Mouse (Mus musculus) liver, adult 2 months (tissue): Measurements from ENCODE around the gene Iqck. TPM values are rescaled to one million over a fixed set of nuclear protein-coding genes. Genes with fewer than 3 reads are reported as not detected.

ENCODE experiments used
- DNase-seq: peaks from one replicate; pipeline ENCODE4 v3.0.0-alpha.2; 2011; ENCODE audit warnings: low read depth, low spot score; ENCODE audit errors: extremely low read depth
- H3K27ac ChIP-seq: fragments of 200-500 bp; replicated peaks from 2 replicates; pipeline ENCODE4 v1.5.1; 2012; ENCODE audit warnings: low read depth, mild to moderate bottlenecking, control low read depth, inconsistent platforms, low read length; ENCODE audit not compliant: insufficient read depth
- H3K27me3 ChIP-seq: fragments of 200-500 bp; 2 replicates; pipeline ENCODE4 v1.6.1; 2012; ENCODE audit warnings: mild to moderate bottlenecking, moderate library complexity, low read length, inconsistent platforms; ENCODE audit not compliant: control insufficient read depth, insufficient read depth
- H3K36me3 ChIP-seq: fragments of 200-500 bp; 2 replicates; pipeline ENCODE4 v1.6.1; 2012; ENCODE audit warnings: low read length, inconsistent platforms; ENCODE audit not compliant: control insufficient read depth, insufficient read depth
- H3K4me1 ChIP-seq: fragments of 200-500 bp; 2 replicates; pipeline ENCODE4 v1.6.1; 2011; ENCODE audit warnings: low read length; ENCODE audit not compliant: control insufficient read depth, insufficient read depth
- H3K4me3 ChIP-seq: fragments of 200-500 bp; 2 replicates; pipeline ENCODE4 v1.5.1; 2011; ENCODE audit warnings: low read depth, mild to moderate bottlenecking, control low read depth, low read length, moderate library complexity; ENCODE audit not compliant: insufficient read depth
- H3K79me2 ChIP-seq: fragments of 200-500 bp; 2 replicates; pipeline ENCODE4 v1.6.1; 2012; ENCODE audit warnings: inconsistent platforms, mild to moderate bottlenecking, low read length, moderate library complexity; ENCODE audit not compliant: control insufficient read depth, insufficient read depth
- H3K9ac ChIP-seq: fragments of 200-500 bp; 2 replicates; pipeline ENCODE4 v1.6.1; 2012; ENCODE audit warnings: low read depth, mild to moderate bottlenecking, control low read depth, inconsistent platforms, low read length
- CTCF ChIP-seq: fragments of 200-500 bp; IDR thresholded peaks from 2 replicates; pipeline ENCODE4 v1.5.1; 2011; ENCODE audit warnings: low read depth, low read length, control low read depth
- POLR2A ChIP-seq: fragments of 200-500 bp; IDR thresholded peaks from 2 replicates; pipeline ENCODE4 v1.6.1; 2011; ENCODE audit warnings: low read length, control low read depth; ENCODE audit not compliant: insufficient read depth; ENCODE audit errors: extremely low read depth
- WGBS: fragments of 180-500 bp; shearing (Covaris S2); methylation state at CpG from one replicate; pipeline ENCODE4 v1.1.7; 2018; 5-methylcytosine and 5-hydroxymethylcytosine counted together
- polyA plus RNA-seq: library from polyadenylated mRNA; depleted of rRNA; stranded (reverse); fragments of >200 nt; gene quantifications from 2 replicates; pipeline ENCODE4 v1.2.3, GENCODE M21; 2012
- total RNA-seq: library from RNA; depleted of rRNA; stranded (reverse); fragments of >200 nt; gene quantifications from 2 replicates; pipeline ENCODE4 v1.2.3, GENCODE M21; 2014

Gene Iqck
- total and polyA plus RNA-seq, 2 experiments, result 0.07 to 0.09 TPM

- H3K4me3 ChIP-seq, result no peak overlapping the region
- no peak overlapping the region for H3K9ac ChIP-seq
- TF ChIP-seq CTCF, result no peak
- TF ChIP-seq POLR2A, result no peak
- no peaks in the 10 kb centered on the region for H3K27me3 ChIP-seq
- H3K36me3 ChIP-seq, result no peaks in the 10 kb centered on the region
- no peak overlapping the region for H3K27ac ChIP-seq
- DNase-seq, result no peak
- WGBS, result 94% methylated on average over 2 of the region's 2 CpGs
- H3K4me1 ChIP-seq, result no peaks in the 10 kb centered on the region
- H3K79me2 ChIP-seq, result no peaks in the 10 kb centered on the region
Observed at GRCm38 (mm10) chr7:118900090-118900489, 44.5 kb downstream of the Iqck start.

GRCm38 (mm10) chr7:118902944-118903343 is 47.4 kb downstream of the Iqck start:
- no peaks in the 10 kb centered on the region for H3K4me1 ChIP-seq
- H3K4me3 ChIP-seq, result no peak overlapping the region
- H3K79me2 ChIP-seq, result no peaks in the 10 kb centered on the region
- DNase-seq, result no peak
- 44% methylated on average over 13 of the region's 13 CpGs for WGBS
- no peak overlapping the region for H3K27ac ChIP-seq
- no peak for TF ChIP-seq CTCF
- TF ChIP-seq POLR2A, result no peak
- no peaks in the 10 kb centered on the region for H3K36me3 ChIP-seq
- H3K27me3 ChIP-seq, result no peaks in the 10 kb centered on the region
- no peak overlapping the region for H3K9ac ChIP-seq

DNA sequence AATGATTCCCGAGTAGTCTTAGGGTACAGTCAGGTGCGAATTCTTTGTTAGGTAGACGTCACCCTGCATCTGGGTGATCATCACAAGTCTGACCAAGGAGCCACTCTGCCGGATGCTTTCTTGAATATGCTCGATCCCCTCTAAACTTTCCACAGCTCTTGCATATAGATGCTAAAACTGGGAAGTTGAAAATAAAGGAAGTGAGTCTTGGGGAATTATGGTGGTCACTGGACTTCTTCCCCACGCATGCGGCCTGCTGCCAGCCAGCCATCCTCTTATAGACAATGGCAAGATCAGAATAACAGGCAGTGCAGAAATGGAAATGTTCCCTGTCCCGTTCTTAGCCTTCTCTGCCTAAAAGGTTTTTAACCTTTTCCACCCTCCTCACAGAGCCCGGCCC is 48.3 kb downstream of the Iqck start:
- no peaks in the 10 kb centered on the region for H3K79me2 ChIP-seq
- TF ChIP-seq CTCF (no peak), POLR2A (no peak)
- H3K36me3 ChIP-seq, result no peaks in the 10 kb centered on the region
- no peak overlapping the region for H3K4me3 ChIP-seq
- DNase-seq, result no peak
- H3K9ac ChIP-seq, result no peak overlapping the region
- H3K27me3 ChIP-seq, result no peaks in the 10 kb centered on the region
- WGBS, result 88% methylated on average over 9 of the region's 9 CpGs
- H3K4me1 ChIP-seq, result no peaks in the 10 kb centered on the region
- H3K27ac ChIP-seq, result no peak overlapping the region

GRCm38 (mm10) chr7:118904530-118904929 is 49.0 kb downstream of the Iqck start:
- 89% methylated on average over 4 of the region's 4 CpGs for WGBS
- H3K79me2 ChIP-seq, result no peaks in the 10 kb centered on the region

DNA sequence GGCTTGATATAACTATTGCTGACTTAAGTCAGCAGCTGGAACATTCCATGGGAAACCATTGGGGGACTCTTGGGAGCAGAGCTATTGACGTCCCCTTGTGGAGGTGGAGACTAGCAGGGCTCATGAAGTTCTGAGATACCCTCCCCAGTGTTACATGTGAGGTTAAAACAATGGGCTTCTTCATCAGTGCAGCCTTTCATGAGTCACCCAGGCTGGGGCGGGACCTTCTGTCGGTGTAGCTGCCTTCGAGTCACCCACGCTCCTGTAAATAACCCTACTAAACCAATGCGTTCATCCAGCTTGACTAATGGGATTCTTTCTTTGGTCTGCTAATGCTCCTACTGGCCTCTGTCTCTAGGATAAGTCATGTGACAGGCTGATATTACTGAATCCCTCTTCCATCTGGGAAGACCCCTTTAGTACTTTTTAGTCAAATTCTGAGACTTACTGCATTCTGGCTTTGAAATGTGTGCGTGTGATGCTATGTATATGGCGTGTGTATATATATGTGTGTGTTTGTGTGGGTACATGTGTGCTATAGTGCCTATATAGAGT is 53.5 kb downstream of the Iqck start:
- no peak overlapping the region for H3K4me3 ChIP-seq
- no peak overlapping the region for H3K9ac ChIP-seq
- 84% methylated on average over 8 of the region's 8 CpGs for WGBS
- TF ChIP-seq POLR2A, result no peak
- TF ChIP-seq CTCF, result no peak
- H3K36me3 ChIP-seq, result no peaks in the 10 kb centered on the region
- no peaks in the 10 kb centered on the region for H3K79me2 ChIP-seq
- no peak for DNase-seq
- no peaks in the 10 kb centered on the region for H3K27me3 ChIP-seq
- no peaks in the 10 kb centered on the region for H3K4me1 ChIP-seq
- H3K27ac ChIP-seq, result no peak overlapping the region

More at GRCm38 (mm10) chr7:118904530-118904929, 49.0 kb downstream of the Iqck start:
- no peaks in the 10 kb centered on the region for H3K4me1 ChIP-seq
- no peaks in the 10 kb centered on the region for H3K36me3 ChIP-seq
- no peak for TF ChIP-seq POLR2A
- no peak for TF ChIP-seq CTCF
- DNase-seq, result no peak
- H3K27me3 ChIP-seq, result no peaks in the 10 kb centered on the region
- no peak overlapping the region for H3K4me3 ChIP-seq
- no peak overlapping the region for H3K9ac ChIP-seq
- no peak overlapping the region for H3K27ac ChIP-seq

DNA sequence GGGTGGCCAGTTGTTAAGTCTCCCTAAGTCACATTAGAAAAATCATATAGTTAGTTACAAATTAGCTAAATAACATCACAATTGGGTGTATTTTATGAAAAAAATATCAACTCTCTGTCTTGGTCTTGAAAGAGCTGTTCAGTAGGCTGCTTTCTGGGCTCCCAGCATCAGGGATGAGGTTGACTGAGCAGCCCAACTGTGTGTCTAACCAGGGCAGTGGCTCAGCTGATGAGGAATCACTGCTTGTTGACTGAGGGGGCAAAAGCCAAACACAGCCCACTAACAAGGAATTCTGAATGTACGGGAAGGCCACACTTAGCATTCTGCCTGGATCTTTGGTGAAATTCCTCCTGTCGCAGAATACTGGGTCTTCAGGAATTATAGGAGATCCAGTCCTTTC is 54.9 kb downstream of the Iqck start:
- Histone ChIP-seq H3K79me2 (no peaks in the 10 kb centered on the region), H3K9ac (no peak overlapping the region), H3K4me1 (no peaks in the 10 kb centered on the region), H3K27me3 (no peaks in the 10 kb centered on the region), H3K27ac (no peak overlapping the region), H3K36me3 (no peaks in the 10 kb centered on the region), H3K4me3 (no peak overlapping the region)
- 97% methylated on average over 2 of the region's 2 CpGs for WGBS
- DNase-seq, result no peak
- TF ChIP-seq CTCF (no peak), POLR2A (no peak)
